Mouse (Mus musculus) kidney, adult 8-10 months (tissue): ENCODE data around the gene Pemt.
A peak's percentile ranks its signal among the peaks of the same experiment; 100 is the strongest.

Experiments
- DNase-seq, 2 experiments: peaks; one replicate each; pipeline ENCODE4 v3.0.0; 2022

Pemt gene

GRCm38 (mm10) chr11:59994318-59994717, 52.0 kb downstream of the Pemt start:
- DNase-seq, result no peak

DNA sequence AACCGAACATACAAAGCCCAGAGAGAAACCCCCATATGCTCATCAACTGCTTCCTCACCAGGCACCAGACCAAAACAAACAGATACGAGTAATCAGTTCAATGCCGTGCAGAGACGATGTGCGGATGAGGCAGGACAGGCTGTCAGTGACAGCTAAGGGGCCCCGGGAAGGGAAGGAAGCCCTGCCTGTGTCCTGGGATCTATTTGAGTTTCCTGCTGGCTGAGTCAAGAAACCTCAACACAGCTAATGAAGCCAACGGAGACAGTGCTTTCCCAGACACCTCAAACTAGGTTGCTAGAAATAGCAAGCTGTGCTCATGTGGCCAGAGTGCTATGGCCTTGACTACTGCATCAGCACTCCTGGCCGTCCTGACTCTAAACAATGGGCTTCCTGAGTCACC, 54.9 kb downstream of the Pemt start:
- no peak for DNase-seq

GRCm38 (mm10) chr11:59989406-59989805, 56.9 kb downstream of the Pemt start:
- no peak for DNase-seq

DNA sequence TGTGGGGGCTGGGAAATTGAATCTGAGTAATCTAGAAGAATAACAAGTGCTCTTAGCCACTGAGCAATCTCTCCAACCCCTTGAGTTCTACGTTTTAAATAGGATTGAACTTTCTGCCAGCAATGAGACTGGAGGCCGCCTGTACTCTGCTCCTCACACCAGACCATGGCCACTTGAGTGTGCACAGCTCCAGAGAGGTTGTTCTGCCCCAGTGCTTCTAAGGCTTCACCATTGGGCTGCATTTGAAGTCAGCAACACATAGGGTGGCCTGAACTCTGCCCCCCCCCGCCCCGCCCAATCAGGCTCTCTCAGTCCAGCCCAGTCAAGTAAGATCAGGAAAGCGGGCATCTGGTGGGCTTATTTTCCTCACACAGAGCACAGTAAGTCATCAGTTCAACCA, 68.5 kb downstream of the Pemt start:
- peak; percentile 23 to 56 for DNase-seq

GRCm38 (mm10) chr11:59975241-59975640, 71.0 kb downstream of the Pemt start:
- no peak for DNase-seq

GRCm38 (mm10) chr11:59973389-59973788, 72.9 kb downstream of the Pemt start:
- no peak for DNase-seq

GRCm38 (mm10) chr11:59971691-59972090, 74.6 kb downstream of the Pemt start:
- DNase-seq, result no peak

DNA sequence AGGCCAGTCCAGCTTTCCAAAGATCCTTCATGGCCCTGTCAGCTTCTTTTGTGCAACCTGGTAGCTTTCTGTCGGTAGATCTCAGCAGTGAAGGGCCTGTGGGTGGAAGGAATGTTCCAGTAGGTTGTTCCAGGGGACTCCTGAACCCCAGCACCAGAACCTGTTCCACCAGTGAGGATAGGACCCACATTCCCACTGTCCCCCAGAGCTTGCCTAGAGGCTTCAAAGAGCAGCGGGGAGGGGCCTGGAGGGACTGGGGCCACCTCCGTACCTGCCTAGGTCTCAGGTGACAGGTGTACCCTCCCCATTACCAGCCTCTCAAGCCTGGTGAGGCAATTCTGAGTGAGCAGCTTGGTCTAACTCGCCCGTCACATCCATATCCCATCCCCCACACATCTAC, 75.5 kb downstream of the Pemt start:
- no peak for DNase-seq

DNA sequence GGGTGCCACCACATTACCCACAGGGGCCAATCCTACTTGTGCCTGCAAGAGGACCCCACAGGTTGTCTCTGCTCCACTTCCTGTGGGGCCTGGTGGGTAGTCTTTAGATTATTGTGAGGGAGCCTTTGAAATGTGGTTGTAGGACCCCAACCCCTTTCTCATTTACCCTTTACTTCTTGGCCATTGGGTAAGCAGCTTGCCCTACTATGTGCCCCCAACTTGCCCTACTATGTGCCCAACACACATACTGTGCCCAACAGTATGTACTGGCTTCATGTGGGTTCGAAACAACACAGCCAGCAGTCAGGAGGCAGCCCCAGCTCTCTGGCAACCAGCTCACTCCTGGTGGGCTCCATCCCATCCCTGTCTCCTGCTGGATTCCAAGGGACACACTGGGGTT, 78.5 kb downstream of the Pemt start:
- no peak for DNase-seq

GRCm38 (mm10) chr11:59966102-59966483, 80.2 kb downstream of the Pemt start:
- no peak for DNase-seq

- DNase-seq, result peak; percentile 73 to 88
Measured at GRCm38 (mm10) chr11:59965227-59966101, 80.8 kb downstream of the Pemt start.

GRCm38 (mm10) chr11:59964818-59965217, 81.5 kb downstream of the Pemt start, which contains the start of gene Rasd1:
Gene Rasd1, minus strand, starts transcription at chr11:59964944.
- peak; percentile 86 to 87 for DNase-seq

DNA sequence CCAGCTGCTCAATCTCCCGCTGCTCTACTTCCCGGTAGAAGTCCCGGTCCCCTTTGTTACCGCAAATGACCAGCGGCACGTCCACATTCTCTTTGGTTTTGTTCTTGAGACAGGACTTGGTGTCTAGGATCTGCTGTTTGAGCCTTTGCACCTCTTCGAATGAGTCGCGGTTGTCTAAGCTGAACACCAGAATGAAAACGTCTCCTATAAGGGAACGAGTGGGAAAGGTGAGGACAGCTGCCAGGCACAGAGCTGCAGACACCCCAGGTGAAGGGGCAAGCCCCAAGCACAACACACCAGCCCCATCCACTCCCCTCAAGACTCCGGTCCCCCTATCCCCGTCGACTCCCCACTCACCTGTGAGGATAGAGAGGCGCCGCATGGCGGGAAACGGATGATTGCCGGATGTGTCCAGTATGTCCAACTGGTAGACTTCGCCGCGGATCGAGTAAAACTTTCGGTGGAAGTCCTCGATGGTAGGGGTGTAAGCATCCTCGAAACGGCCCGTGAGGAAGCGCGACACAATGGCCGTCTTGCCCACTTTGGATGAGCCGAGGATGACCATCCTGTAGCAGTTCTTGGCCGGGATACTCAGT, 82.0 kb downstream of the Pemt start:
- DNase-seq, result peak in 1 of 2 experiments; percentile 21

GRCm38 (mm10) chr11:59963364-59964162, 82.7 kb downstream of the Pemt start:
- DNase-seq, result no peak

DNA sequence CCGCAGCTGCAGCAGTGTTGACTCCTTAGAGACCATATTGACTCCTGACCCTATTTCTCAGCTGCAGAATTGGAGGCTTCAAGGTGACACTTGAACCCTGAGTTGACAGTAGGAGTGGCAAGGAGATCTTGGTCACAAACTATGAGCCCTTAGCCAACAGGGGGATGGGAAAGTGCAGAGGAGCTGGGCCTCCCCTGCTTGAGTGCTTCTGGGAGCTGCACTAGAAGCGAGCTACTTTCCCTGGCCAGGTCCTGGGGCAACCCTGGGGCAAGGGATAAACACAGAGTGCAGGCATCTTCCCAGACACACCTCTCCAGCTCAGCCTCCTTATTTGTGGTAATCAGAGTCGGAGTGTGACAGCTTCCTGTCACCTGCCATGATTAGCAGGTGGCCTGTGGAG, 83.7 kb downstream of the Pemt start:
- DNase-seq, result no peak

- DNase-seq, result peak in 1 of 2 experiments; percentile 17
Measured at GRCm38 (mm10) chr11:59961338-59961875, 84.9 kb downstream of the Pemt start.

DNA sequence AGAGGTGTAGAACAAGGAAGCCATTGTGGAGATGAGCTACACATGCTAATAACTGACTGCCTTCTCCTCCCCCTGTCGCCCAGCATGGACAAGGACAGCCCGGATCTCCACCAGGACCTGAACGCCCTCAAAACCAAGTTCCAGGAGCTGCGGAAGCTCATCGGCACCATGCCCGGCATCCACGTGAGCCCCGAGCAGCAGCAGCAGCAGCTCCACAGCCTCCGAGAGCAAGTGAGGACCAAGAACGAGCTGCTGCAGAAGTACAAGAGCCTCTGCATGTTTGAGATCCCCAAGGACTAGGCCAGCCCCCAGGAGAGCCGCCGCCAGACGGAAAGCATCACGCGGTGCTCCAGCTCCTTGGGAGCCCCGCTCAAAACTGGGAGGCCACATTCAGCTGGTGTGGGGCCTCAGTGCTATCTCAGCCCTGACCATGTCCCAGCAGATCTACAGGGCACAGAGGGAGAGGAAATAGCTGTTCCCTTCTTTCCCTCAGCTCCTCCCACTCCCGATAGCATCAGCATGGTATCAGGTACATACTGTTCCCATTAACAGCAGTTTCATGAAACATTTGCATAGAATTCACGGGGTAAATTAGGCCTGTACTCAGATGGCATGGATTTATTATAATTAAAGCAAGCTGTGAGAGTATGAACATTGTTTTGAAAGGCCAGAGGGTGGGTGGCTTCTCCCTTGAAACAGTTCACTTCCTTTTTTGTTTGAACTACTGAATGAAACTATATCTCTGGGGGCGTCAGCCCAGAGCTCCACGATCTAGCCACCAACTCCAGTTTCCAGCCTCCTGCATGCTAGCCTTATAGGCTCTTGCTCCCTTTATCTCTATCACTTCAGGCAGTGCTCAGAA, 85.6 kb downstream of the Pemt start:
- DNase-seq, result peak; percentile 11 to 40

DNA sequence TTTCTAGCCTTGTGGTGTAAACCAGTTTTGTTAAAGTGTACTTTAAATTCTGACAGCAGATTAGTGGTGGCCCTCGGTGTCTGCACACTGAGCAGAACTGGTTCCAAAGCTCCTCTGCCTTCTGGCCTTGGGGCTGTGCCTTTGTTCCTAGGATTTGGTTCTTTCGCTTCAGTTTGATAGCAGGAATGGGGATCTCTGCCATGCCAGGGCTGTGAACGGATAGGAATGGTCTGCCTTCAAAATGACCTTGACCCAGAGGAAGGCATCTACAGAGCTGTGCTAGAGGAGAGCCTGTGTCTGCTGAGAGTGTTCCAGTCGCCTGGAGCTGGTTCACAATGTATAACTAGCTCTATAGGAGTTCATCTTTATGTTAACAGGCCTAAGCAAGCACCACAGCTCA, 86.8 kb downstream of the Pemt start:
- DNase-seq, result no peak

- DNase-seq, result no peak
Measured at GRCm38 (mm10) chr11:59956749-59957148, 89.5 kb downstream of the Pemt start.

DNA sequence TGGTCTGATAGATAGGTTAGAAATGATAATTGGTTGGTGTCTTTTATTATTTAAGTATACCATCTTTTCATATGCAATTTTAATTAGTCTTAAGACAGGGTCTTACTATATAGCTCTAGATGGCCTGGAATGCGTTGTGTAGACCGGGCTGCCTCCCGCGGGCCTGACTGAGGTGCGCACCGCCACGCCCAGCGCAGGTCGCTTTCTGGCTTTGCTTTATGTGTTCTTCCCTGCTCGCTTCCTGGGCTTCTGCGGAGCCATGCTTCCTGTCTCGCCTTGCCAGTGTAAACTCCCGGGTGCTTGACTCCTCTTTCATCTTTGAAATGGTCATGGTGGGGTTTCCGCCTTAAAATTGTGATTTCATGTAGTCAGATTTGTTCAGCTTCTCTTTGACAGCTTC, 93.4 kb downstream of the Pemt start:
- DNase-seq, result no peak

- DNase-seq, result no peak
Measured at GRCm38 (mm10) chr11:59948401-59948767, 97.9 kb downstream of the Pemt start.

GRCm38 (mm10) chr11:59947752-59948400, 98.4 kb downstream of the Pemt start, which contains the start of gene Med9:
Gene Med9, plus strand, starts transcription at chr11:59948206.
- peak; percentile 90 to 91 for DNase-seq
